Comparison of ENCODE assay signal across 16 mouse cellular contexts in the genomic region with DNA sequence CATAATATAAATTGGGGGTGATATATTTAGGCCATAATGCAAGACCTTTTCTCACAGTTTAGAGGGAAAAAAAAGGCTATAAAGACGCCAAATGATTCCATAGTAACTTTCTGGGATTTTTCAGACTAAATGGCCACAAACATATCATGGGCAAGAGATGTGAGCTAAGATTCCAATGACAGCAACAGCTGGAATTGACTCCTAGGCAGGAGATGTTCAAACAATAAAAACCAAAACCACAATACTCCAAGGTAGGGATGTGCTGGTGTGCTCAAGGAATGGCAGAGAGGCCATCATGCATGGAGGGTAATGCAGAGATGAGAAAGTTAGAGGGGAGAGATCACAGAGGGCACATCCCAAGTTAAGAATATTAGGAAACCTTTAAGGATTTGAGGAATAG.
"Had no signal": no experiment of that assay in that cellular context is flagged by ENCODE, and none has a peak within 500 bp of the region (broad histone marks: within the 10 kb centered on the region; RNA-seq: fewer than 3 reads in every experiment).

No protein-coding gene starts in this region.

- H3K4me1 ChIP-seq: stomach, embryonic 15.5 days had no signal

- H3K4me2 ChIP-seq: neural tube, embryonic 13.5 days; neural tube, embryonic 15.5 days; stomach, embryonic 15.5 days had no signal

- H3K27me3 ChIP-seq: neural tube, embryonic 15.5 days; stomach, embryonic 15.5 days had no signal

- H3K9ac ChIP-seq: neural tube, embryonic 13.5 days; neural tube, embryonic 15.5 days; stomach, embryonic 15.5 days had no signal

- H3K4me3 ChIP-seq: neural tube, embryonic 13.5 days; neural tube, embryonic 15.5 days; stomach, embryonic 15.5 days had no signal

- H3K9me3 ChIP-seq: neural tube, embryonic 13.5 days; neural tube, embryonic 15.5 days had no signal

- H3K27ac ChIP-seq: neural tube, embryonic 15.5 days; stomach, embryonic 15.5 days; stomach, postnatal 0 days had no signal

- DNase-seq: retina, postnatal 1 day; right cerebral cortex, adult 18-20 months; right cerebral cortex, postnatal 14 days; right cerebral cortex, postnatal 25 days; right cerebral cortex, postnatal 4 days; spleen, adult 18-20 months; thymus, adult 18-20 months; thymus, adult 2 months; thymus, postnatal 14 days; thymus, postnatal 25 days; thymus, postnatal 36 days; thymus, postnatal 4 days had no signal
